Mouse (Mus musculus) embryonic facial prominence, embryonic 14.5 days (tissue): ENCODE measurements around the gene Trim40. TPM values are rescaled to one million over a fixed set of nuclear protein-coding genes. Genes with fewer than 3 reads are reported as not detected.

Experiments used
- ATAC-seq: fragments of 200-750 bp; cut with Nextera tagmentation; 2 replicates; pipeline ENCODE4 v1.8.0; 2017; ENCODE audit warnings: low read depth, moderate number of reproducible peaks, moderate TSS enrichment
- DNase-seq: peaks from one replicate; pipeline ENCODE4 v3.0.0-alpha.2; 2015; ENCODE audit warnings: low spot score
- H3K27ac ChIP-seq: fragments of 300-500 bp; sonication (generic); replicated peaks from 2 replicates; pipeline ENCODE4 v1.5.1; 2014; ENCODE audit warnings: low read depth, mild to moderate bottlenecking, low read length, moderate library complexity
- H3K27me3 ChIP-seq: fragments of 300-500 bp; sonication (generic); replicated peaks from 2 replicates; pipeline ENCODE4 v1.6.1; 2014; ENCODE audit warnings: low read length; ENCODE audit not compliant: control insufficient read depth, insufficient read depth
- H3K36me3 ChIP-seq: fragments of 300-500 bp; sonication (generic); 2 replicates; pipeline ENCODE4 v1.6.1; 2014; ENCODE audit warnings: low read length, mixed read lengths; ENCODE audit not compliant: control insufficient read depth, insufficient read depth
- H3K4me1 ChIP-seq: fragments of 300-500 bp; sonication (generic); 2 replicates; pipeline ENCODE4 v1.6.1; 2014; ENCODE audit warnings: antibody characterized with exemption, low read length; ENCODE audit not compliant: control insufficient read depth, insufficient read depth
- H3K4me2 ChIP-seq: fragments of 300-500 bp; sonication (generic); 2 replicates; pipeline ENCODE4 v1.6.1; 2014; ENCODE audit warnings: low read depth, mild to moderate bottlenecking, low read length, moderate library complexity, mixed read lengths
- H3K4me3 ChIP-seq: fragments of 300-500 bp; sonication (generic); 2 replicates; pipeline ENCODE4 v1.5.1; 2014; ENCODE audit warnings: low read depth, mild to moderate bottlenecking, low read length
- H3K9ac ChIP-seq: fragments of 300-500 bp; sonication (generic); 2 replicates; pipeline ENCODE4 v1.6.1; 2014; ENCODE audit warnings: low read depth, mild to moderate bottlenecking, low read length, moderate library complexity, mixed read lengths
- H3K9me3 ChIP-seq: fragments of 300-500 bp; sonication (generic); 2 replicates; pipeline ENCODE4 v1.6.1; 2016; ENCODE audit warnings: low read length; ENCODE audit not compliant: control insufficient read depth
- WGBS: fragments of 180-500 bp; shearing (Covaris S2); extraction: QIAGEN DNeasy Blood & Tissue Kit; methylation state at CpG from one replicate; pipeline ENCODE4 v1.1.7; 2014; 5-methylcytosine and 5-hydroxymethylcytosine counted together
- polyA plus RNA-seq: library from polyadenylated mRNA; unstranded; fragments of >200 nt; fragmentation: Nextera tagmentation; extraction: Ambion mirVana; gene quantifications from 2 replicates; pipeline ENCODE4 v1.2.1, GENCODE M21; 2014

Trim40 gene
- polyA plus RNA-seq, 1 experiment from 2014 or later, result not detected

DNA sequence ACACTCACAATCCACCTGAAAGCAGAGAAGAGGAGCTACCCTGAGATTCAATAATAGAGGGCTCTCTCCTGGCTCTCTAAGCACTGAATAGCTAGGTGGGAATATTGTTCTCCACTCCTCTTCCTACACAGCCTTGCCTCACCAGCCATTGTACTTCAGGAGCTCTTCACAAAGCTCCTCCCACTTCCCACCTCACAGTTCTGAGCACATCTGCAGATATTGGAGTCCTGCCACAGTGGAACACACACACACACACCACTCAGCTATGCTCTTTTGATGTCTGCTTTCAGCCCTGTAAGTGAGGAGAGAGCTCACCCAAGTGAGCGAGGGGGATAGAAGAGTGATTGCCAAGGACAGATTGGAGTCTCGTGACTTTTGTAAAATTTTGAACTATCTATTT lies 6.6 kb downstream of the Trim40 start:
- H3K9ac ChIP-seq, result no peak overlapping the region
- H3K27ac ChIP-seq, result no peak overlapping the region
- DNase-seq (peak; percentile 16), ATAC-seq (0 out of 2 replicates have a peak, but pooled peaks have one; percentile 30)
- no peak overlapping the region for H3K4me2 ChIP-seq
- no peaks in the 10 kb centered on the region for H3K27me3 ChIP-seq
- no peaks in the 10 kb centered on the region for H3K4me1 ChIP-seq
- H3K36me3 ChIP-seq, result no peaks in the 10 kb centered on the region
- H3K4me3 ChIP-seq, result no peak overlapping the region
- 63% methylated on average over 2 of the region's 2 CpGs for WGBS
- H3K9me3 ChIP-seq, result no peaks in the 10 kb centered on the region

DNA sequence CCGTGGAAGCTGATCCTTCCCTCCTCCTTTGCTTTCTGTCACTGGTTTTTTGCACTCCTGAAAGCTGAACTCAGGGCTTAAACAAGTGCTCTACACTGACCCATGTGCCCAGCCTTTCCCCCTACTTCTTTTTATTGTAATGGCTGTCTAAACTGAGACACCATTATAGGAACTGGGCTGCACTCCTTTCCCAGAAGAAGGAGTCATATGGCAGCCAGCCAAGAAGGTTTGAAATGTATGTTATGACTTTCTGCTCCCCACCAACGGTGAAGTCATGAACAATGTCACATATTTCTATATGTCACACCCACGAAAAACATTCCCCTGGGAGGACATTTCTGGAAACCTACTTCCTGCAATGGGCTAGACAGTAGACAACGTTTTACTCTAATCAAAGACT lies 15.3 kb downstream of the Trim40 start:
- Histone ChIP-seq H3K4me2 (no peak overlapping the region), H3K4me1 (no peaks in the 10 kb centered on the region), H3K4me3 (no peak overlapping the region), H3K27me3 (no peaks in the 10 kb centered on the region), H3K9ac (no peak overlapping the region), H3K27ac (no peak overlapping the region), H3K9me3 (no peaks in the 10 kb centered on the region), H3K36me3 (no peaks in the 10 kb centered on the region)
- WGBS, result 46% methylated on average over 4 of the region's 4 CpGs
- ATAC-seq (no peak), DNase-seq (peak; percentile 19)

DNA sequence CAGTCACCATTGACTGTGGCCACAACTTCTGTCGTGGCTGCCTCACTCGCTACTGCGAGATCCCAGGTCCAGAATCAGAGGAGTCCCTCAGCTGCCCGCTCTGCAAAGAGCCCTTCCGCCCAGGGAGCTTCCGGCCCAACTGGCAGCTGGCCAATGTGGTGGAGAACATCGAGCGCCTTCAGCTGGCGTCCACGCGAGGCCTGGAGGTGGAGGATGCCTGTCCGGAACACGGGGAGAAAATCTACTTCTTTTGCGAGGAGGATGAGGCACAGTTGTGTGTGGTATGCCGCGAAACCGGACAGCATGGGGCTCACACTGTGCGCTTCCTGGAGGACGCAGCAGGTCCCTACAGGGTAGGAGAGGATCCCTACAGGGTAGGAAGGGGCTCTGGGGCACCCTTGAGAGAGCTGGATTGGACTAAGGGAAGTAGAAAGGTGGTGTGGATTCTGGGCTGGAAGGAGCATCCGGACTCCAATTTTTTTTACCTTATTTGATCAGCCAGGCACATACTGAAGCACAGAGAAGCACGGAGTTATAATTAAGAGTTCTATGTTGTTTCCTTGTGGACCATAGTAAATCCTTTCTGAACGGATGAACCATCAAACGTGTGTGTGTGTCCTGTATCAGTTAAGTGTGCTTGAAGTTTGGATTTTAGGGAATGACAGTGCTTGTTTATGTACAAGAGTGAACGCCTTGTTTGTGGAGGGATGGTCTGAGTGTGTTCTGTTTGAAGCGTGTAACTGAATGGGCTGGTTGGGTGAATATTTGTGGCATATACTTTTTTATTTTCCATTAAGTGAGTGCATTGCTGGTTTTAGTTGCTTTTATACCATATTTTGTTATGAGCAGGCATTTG lies 19.7 kb downstream of the Trim40 start:
- Histone ChIP-seq H3K27ac (no peak overlapping the region), H3K4me1 (no peaks in the 10 kb centered on the region), H3K9me3 (no peaks in the 10 kb centered on the region), H3K36me3 (no peaks in the 10 kb centered on the region), H3K9ac (no peak overlapping the region), H3K27me3 (peaks cover 19% of the 10 kb centered on the region), H3K4me3 (no peak overlapping the region), H3K4me2 (no peak overlapping the region)
- ATAC-seq (no peak), DNase-seq (no peak)
- WGBS, result 72% methylated on average over 25 of the region's 25 CpGs

DNA sequence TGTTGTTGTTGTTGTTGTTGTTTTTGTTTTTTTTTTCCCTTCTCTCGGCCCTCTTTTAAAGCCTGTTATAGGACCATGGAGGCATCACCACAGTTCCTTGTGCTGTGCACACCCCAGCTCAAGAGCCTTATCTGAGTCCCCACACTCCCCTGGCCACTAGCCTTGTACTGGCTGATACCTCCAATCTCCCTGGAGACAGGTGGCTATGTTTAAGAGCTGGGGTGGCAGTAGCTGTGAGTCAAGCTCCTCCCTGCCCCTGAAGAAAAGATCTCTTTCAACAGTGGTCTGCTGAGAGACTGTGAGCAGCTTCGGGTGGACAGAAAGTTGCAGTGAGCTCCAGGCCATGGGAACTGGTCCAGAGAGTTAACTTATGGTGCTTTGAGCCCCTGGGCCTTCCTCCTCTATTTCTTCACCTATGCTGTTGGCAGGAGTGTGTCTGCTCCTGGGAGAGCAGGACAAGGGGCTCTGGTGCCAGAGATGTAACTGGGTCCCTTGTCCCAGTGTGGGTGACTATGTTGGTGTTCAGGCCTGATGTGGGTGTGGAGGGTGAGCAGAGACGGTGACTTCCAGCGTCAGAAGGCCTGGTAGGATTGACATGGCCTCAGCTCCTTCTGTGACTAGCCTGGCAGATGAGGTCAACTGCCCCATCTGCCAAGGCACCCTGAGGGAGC lies 20.5 kb downstream of the Trim40 start, which contains the start of gene Trim10:
Trim10 (plus strand) TSS at position 291 of the 671 bp plus-strand sequence.
- no peaks in the 10 kb centered on the region for H3K4me1 ChIP-seq
- no peak within 1 kb of the TSS for H3K4me2 ChIP-seq
- H3K27ac ChIP-seq, result no peak within 1 kb of the TSS
- DNase-seq (no peak), ATAC-seq (no peak)
- H3K27me3 ChIP-seq, result peaks cover 19% of the 10 kb centered on the region
- H3K9ac ChIP-seq, result no peak within 1 kb of the TSS
- 72% methylated on average over 4 of the region's 4 CpGs for WGBS
- H3K4me3 ChIP-seq, result no peak within 1 kb of the TSS
- H3K9me3 ChIP-seq, result no peaks in the 10 kb centered on the region
- no peaks in the 10 kb centered on the region for H3K36me3 ChIP-seq

DNA sequence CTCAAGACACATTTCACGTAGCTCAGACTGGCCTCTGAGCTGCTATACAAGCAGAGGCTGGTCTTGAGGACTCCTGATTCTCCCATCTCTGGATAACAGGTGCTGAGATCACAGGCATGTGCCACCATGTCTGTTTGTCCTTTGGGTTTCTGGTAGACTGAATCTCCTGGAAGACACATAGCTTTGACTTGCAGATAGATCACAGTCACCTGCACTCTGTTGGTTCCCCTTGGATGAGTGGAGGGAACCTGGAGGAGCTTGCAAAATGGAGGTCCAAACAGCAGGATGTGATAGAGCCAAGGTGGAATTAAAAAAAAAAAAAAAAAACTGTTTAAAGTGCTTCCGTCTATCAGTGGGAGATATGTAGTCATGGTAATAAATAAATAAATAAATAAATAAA lies 21.1 kb downstream of the Trim40 start:
- no peak overlapping the region for H3K4me3 ChIP-seq
- no peaks in the 10 kb centered on the region for H3K36me3 ChIP-seq
- no peaks in the 10 kb centered on the region for H3K4me1 ChIP-seq
- H3K27me3 ChIP-seq, result peaks cover 19% of the 10 kb centered on the region
- H3K9ac ChIP-seq, result no peak overlapping the region
- ATAC-seq (no peak), DNase-seq (no peak)
- H3K27ac ChIP-seq, result no peak overlapping the region
- no peak overlapping the region for H3K4me2 ChIP-seq
- no peaks in the 10 kb centered on the region for H3K9me3 ChIP-seq
- WGBS, result 86% methylated on average over 2 of the region's 2 CpGs

DNA sequence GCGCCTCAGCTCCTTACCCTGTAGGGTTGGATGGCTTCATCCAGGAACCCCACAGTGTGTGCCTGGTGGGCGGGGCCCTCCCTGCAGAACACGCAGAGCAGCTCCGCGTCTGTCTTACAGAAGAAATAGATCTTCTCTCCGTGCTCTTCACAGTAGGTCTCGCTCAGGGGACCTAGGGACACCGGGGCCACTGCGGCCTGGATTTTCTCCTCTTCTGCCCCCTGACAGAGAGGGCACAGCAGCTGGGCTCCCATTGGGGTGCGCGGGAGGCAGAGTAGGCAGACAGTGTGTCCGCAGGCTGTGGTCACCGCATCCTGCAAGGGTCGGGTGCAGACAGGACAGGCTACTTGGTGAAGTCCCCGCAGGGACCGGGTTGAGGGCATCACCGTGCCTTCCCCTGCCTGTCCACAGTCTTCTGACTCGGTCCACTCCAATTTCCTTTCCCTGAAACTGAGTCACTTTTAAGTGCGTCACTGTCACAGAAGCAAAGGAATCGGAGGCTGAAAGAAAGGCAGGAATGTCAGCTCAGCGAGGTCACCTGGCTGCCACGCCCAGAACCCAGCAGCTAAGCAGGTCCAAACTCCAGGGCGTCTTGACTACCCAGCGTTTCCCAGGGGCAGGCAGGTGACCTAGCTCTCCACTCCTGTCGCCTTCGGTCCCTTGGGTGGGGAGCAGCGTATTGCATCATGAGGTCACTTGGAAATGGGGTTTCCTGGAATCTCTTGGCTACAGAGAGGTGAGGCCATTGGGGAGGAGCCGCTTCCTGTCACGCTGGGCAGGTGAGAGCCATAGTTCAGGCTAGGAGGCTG lies 23.0 kb downstream of the Trim40 start, which contains the start of gene Trim15:
Trim15 (minus strand) TSS at position 492 of the 809 bp plus-strand sequence.
- Histone ChIP-seq H3K4me3 (no peak within 1 kb of the TSS), H3K4me1 (no peaks in the 10 kb centered on the region), H3K9ac (no peak within 1 kb of the TSS), H3K36me3 (no peaks in the 10 kb centered on the region), H3K9me3 (no peaks in the 10 kb centered on the region), H3K27me3 (peaks cover 19% of the 10 kb centered on the region), H3K27ac (no peak within 1 kb of the TSS), H3K4me2 (peak within 1 kb of the TSS; percentile 38)
- DNase-seq, result no peak
- 15% methylated on average over 27 of the region's 29 CpGs for WGBS
- no peak for ATAC-seq

DNA sequence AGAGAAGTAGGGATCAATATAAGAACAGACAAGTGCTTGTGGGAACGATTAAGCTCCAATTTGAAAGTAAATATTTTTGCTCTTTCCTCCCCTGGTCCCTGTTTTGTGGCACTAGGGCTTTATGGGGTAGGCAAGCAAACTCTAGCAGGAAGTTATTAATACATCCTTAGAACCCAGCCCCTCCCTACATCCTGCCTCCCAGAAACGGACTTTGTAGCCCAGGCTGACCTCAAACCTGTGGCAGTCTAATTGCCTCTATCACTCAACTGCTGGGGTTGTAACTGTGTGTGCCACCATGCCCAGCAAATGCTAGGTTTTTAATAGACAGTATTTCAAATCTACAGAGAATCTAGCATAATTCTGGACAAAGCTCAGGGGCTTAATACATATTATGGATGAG lies 28.2 kb downstream of the Trim40 start:
- no peak overlapping the region for H3K4me2 ChIP-seq
- no peak overlapping the region for H3K9ac ChIP-seq
- no peak for DNase-seq
- no peaks in the 10 kb centered on the region for H3K4me1 ChIP-seq
- peaks cover 29% of the 10 kb centered on the region for H3K36me3 ChIP-seq
- 50% methylated on average over 2 of the region's 2 CpGs for WGBS
- no peak overlapping the region for H3K27ac ChIP-seq
- no peak for ATAC-seq
- H3K27me3 ChIP-seq, result peaks cover 8% of the 10 kb centered on the region
- no peaks in the 10 kb centered on the region for H3K9me3 ChIP-seq
- H3K4me3 ChIP-seq, result no peak overlapping the region

DNA sequence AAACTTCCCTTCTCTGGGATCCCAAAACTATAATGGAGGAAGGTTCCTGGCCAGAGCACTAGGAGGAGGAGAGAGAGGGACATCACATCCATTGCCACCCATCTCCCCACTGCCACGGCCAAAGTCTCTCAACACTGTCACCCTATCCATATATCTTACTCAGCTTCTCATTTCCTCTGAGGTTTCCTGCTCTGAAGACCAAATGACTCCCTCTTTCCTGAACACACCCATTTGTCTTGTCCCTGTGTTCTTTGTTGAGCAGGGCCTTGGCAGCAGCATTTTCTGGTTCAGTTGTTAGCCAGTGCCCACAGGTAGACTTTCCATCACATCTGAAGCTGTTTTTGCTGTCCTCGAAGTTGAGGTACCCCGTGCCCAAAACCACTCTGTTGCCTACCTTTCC lies 31.7 kb downstream of the Trim40 start:
- ATAC-seq (no peak), DNase-seq (no peak)
- peaks cover 63% of the 10 kb centered on the region for H3K36me3 ChIP-seq
- no peak overlapping the region for H3K27ac ChIP-seq
- H3K4me1 ChIP-seq, result no peaks in the 10 kb centered on the region
- no peaks in the 10 kb centered on the region for H3K27me3 ChIP-seq
- no peak overlapping the region for H3K4me3 ChIP-seq
- no peaks in the 10 kb centered on the region for H3K9me3 ChIP-seq
- 88% methylated on average over 3 of the region's 3 CpGs for WGBS
- H3K9ac ChIP-seq, result no peak overlapping the region
- no peak overlapping the region for H3K4me2 ChIP-seq
